Mouse (Mus musculus) hindbrain, embryonic 10.5 days (tissue): ENCODE data around the gene Ell3. TPM values are rescaled to one million over a fixed set of nuclear protein-coding genes. Genes with fewer than 3 reads are reported as not detected.

ENCODE experiments used
- DNase-seq: peaks from one replicate; pipeline ENCODE4 v3.0.0-alpha.2; 2017; ENCODE audit warnings: low spot score
- H3K27ac ChIP-seq: fragments of 300-500 bp; sonication (generic); 2 replicates; pipeline ENCODE4 v1.5.1; 2016; ENCODE audit warnings: mild to moderate bottlenecking, moderate library complexity
- H3K27me3 ChIP-seq: fragments of 300-500 bp; sonication (generic); 2 replicates; pipeline ENCODE4 v1.6.1; 2016; ENCODE audit warnings: mild to moderate bottlenecking; ENCODE audit not compliant: poor library complexity, insufficient read depth, severe bottlenecking
- H3K36me3 ChIP-seq: fragments of 300-500 bp; sonication (generic); 2 replicates; pipeline ENCODE4 v1.6.1; 2016; ENCODE audit warnings: mild to moderate bottlenecking, moderate library complexity
- H3K4me1 ChIP-seq: fragments of 300-500 bp; sonication (generic); replicated peaks from 2 replicates; pipeline ENCODE4 v1.6.1; 2016; ENCODE audit warnings: mild to moderate bottlenecking
- H3K4me3 ChIP-seq: fragments of 300-500 bp; sonication (generic); 2 replicates; pipeline ENCODE4 v1.5.1; 2016; ENCODE audit warnings: mild to moderate bottlenecking, moderate library complexity
- H3K9me3 ChIP-seq: fragments of 300-500 bp; sonication (generic); 2 replicates; pipeline ENCODE4 v1.6.1; 2016; ENCODE audit warnings: mild to moderate bottlenecking, moderate library complexity
- WGBS: fragments of 180-500 bp; shearing (Covaris S2); methylation state at CpG from one replicate; pipeline ENCODE4 v1.1.7; 2016; 5-methylcytosine and 5-hydroxymethylcytosine counted together
- polyA plus RNA-seq: library from polyadenylated mRNA; unstranded; fragments of >200 nt; fragmentation: Nextera tagmentation; extraction: Ambion mirVana; gene quantifications from 2 replicates; pipeline ENCODE4 v1.2.1, GENCODE M21; 2016

The Ell3 gene
- polyA plus RNA-seq, 1 experiment from 2014 or later, result 3.3 TPM

DNA sequence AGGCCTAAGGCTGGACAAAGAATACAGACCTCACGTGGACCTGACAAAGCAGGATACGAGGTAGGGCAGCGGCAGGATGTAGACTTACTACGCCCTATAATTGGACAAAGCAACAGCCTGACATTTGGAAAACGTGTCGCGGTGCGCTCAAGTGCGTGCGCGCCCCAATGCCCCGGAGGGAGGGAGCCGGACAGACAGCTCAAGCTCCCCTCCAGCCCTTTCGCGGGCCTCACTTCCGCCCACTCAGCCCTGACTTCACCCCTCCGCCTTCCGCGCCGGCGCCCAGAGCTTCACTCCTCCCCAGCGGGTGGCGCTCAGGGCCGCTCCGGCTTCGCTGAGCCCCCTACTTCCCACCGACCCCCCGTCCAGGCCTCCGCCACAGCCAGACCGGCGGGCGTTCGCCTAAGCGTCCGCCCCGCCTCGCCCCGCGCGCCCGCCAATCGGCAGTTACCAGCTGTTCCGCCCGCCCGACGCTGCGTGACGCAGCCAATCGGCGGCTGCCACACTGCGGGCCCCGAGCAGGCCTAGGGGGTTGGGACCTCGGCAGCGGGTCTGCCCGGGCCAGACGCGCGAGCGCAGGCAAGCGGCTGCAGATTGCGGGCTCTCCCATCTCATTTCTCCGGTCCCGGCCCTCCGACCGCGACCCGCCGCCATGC lies 30.6 kb downstream of the Ell3 start, which contains the start of the genes Pdia3 and Catsper2:
Gene Pdia3, plus strand, starts transcription at position 389 of the 656 bp plus-strand sequence.
Gene Catsper2, minus strand, starts transcription at position 406 of the 656 bp plus-strand sequence.
- H3K36me3 ChIP-seq, result peaks cover 30% of the 10 kb centered on the region
- H3K27ac ChIP-seq, result peak within 1 kb of the TSS; percentile 98
- H3K9me3 ChIP-seq, result no peaks in the 10 kb centered on the region
- peaks cover 29% of the 10 kb centered on the region for H3K4me1 ChIP-seq
- H3K4me3 ChIP-seq, result peak within 1 kb of the TSS; percentile 77
- no peaks in the 10 kb centered on the region for H3K27me3 ChIP-seq
- DNase-seq, result peak; percentile 98
- WGBS, result under 1% methylated on average over 68 of the region's 68 CpGs

DNA sequence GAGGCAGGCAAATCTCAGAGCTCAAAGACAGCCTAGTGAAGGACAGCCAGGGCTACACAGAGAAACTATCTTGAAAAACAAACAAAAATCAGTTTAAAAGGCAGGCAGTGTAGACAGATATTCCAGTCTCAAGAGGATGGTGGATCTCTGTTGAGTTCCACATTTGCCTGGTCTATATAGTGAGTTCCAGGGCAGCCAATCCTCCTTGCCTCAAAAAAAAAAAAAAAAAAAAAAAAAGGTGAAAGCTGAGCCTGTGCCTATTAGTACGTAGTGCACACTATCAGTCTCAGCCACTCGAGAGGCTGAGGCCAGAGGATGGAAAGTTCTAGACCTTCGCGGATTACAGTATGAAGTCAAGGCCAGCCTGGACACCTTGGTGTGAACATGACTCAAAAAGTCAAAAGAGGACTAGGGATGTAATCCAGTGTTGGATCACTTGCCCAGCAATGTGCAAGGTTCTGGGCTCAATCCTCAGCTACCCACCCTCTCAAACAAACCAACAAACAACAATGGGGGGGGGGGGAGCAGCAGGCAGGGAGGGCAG lies 31.2 kb downstream of the Ell3 start:
- no peaks in the 10 kb centered on the region for H3K27me3 ChIP-seq
- DNase-seq, result no peak
- peaks cover 24% of the 10 kb centered on the region for H3K36me3 ChIP-seq
- H3K9me3 ChIP-seq, result no peaks in the 10 kb centered on the region
- H3K4me3 ChIP-seq, result peak overlapping the region; percentile 77
- 22% methylated on average over 4 of the region's 4 CpGs for WGBS
- H3K27ac ChIP-seq, result peak overlapping the region; percentile 98
- peaks cover 29% of the 10 kb centered on the region for H3K4me1 ChIP-seq

DNA sequence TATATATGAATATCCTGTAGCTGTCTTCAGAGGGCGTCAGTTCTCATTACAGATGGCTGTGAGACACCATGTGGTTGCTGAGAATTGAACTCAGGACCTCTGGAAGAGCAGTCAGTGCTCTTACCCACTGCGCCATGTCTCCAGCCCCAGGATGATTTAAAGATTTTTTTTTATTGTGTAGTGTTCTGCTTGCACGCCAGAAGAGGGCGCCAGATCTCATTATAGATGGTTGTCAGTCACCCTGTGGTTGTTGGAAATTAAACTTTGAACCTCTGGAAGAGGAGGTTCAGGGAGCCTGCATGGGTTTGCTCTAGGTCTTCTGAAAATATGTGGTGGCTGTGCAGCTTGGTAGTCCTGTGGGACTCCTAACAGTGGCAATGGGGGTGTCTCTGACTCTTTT lies 35.9 kb downstream of the Ell3 start:
- Histone ChIP-seq H3K4me1 (peaks cover 7% of the 10 kb centered on the region; the same call in 1 of the 2 replicates), H3K27me3 (no peaks in the 10 kb centered on the region), H3K36me3 (no peaks in the 10 kb centered on the region), H3K9me3 (no peaks in the 10 kb centered on the region), H3K27ac (no peak overlapping the region), H3K4me3 (no peak overlapping the region)
- peak; percentile 14 for DNase-seq
- WGBS, result 28% methylated on average over 4 of the region's 4 CpGs

GRCm38 (mm10) chr2:121403296-121403695 lies 40.8 kb downstream of the Ell3 start:
- Histone ChIP-seq H3K36me3 (no peaks in the 10 kb centered on the region), H3K27ac (no peak overlapping the region), H3K9me3 (no peaks in the 10 kb centered on the region), H3K4me1 (no peaks in the 10 kb centered on the region), H3K27me3 (no peaks in the 10 kb centered on the region), H3K4me3 (no peak overlapping the region)
- DNase-seq, result no peak

GRCm38 (mm10) chr2:121396624-121397023 lies 47.5 kb downstream of the Ell3 start:
- 15% methylated on average over 8 of the region's 8 CpGs for WGBS
- Histone ChIP-seq H3K36me3 (no peaks in the 10 kb centered on the region), H3K4me3 (no peak overlapping the region), H3K27ac (no peak overlapping the region), H3K27me3 (no peaks in the 10 kb centered on the region), H3K4me1 (no peaks in the 10 kb centered on the region), H3K9me3 (no peaks in the 10 kb centered on the region)
- peak; percentile 74 for DNase-seq

Other genes with a start within 250 kb of the Ell3 start
- gene Trp53bp1, start 172.9 kb downstream of the Ell3 start, polyA plus RNA-seq, result 121 and 123 TPM in 2 replicates
- gene Map1a, start 154.7 kb downstream of the Ell3 start, polyA plus RNA-seq, result 11.7 and 15.0 TPM in 2 replicates
- gene Ppip5k1, start 88.9 kb downstream of the Ell3 start, polyA plus RNA-seq, result 10.4 and 10.7 TPM in 2 replicates
- 5.1 and 6.7 TPM in 2 replicates for gene Ckmt1, start 86.6 kb downstream of the Ell3 start, polyA plus RNA-seq
- gene Strc, start 57.1 kb downstream of the Ell3 start, polyA plus RNA-seq, result not detected in 2 replicates
- gene Pdia3, start 30.5 kb downstream of the Ell3 start, polyA plus RNA-seq, result 498 and 605 TPM in 2 replicates
- 1.6 and 3.0 TPM in 2 replicates for gene Catsper2, start 30.5 kb downstream of the Ell3 start, polyA plus RNA-seq
- gene Serf2, start 4.9 kb upstream of the Ell3 start, polyA plus RNA-seq, result 502 and 520 TPM in 2 replicates
- 110 and 135 TPM in 2 replicates for gene Hypk, start 9.0 kb upstream of the Ell3 start, polyA plus RNA-seq
- gene Serinc4, start 12.5 kb upstream of the Ell3 start, polyA plus RNA-seq, result 0.15 and 0.42 TPM in 2 replicates
- gene Mfap1b, start 29.8 kb upstream of the Ell3 start, polyA plus RNA-seq, result 48.8 and 56.1 TPM in 2 replicates
- 21.2 and 27.2 TPM in 2 replicates for gene Mfap1a, start 62.4 kb upstream of the Ell3 start, polyA plus RNA-seq
- gene Wdr76, start 62.4 kb upstream of the Ell3 start, polyA plus RNA-seq, result 8.8 and 13.0 TPM in 2 replicates